Mouse (Mus musculus) gastrocnemius, postnatal 25 days (tissue): ENCODE results near the gene Farsa. TPM values are rescaled to one million over a fixed set of nuclear protein-coding genes. Genes with fewer than 3 reads are reported as not detected.
"Not testable (repeated sequence)": the region's sequence is repeated elsewhere in the genome, so short reads cannot be mapped to it uniquely, and the experiment has no call there.

ENCODE experiments used
- DNase-seq: peaks from one replicate; pipeline ENCODE4 v3.0.0; 2022
- long read RNA-seq, 2 experiments: library from polyadenylated mRNA; stranded (forward); transcript quantifications; one replicate each; pipeline ENCODE4 v2.0.0; 2021
- total RNA-seq, 2 experiments: library from RNA; stranded (reverse); gene quantifications; 1 replicate in 1 of 2; 2 replicates in 1 of 2; pipeline ENCODE4 v1.2.3; 2021

Gene Farsa
- 10 to 100 TPM; 21.2 to 24.2 TPM for total RNA-seq
- long read RNA-seq, experiment 1, transcript Farsa-201 (13 exons, 1,826 nt): major isoform, 28 of 38 reads
- long read RNA-seq, experiment 1, partial matches to known transcripts: 2 of 38 reads
- long read RNA-seq, experiment 1, other reads (novel, unspliced or antisense): 8 of 38 reads
- long read RNA-seq, experiment 2, transcript Farsa-201 (13 exons, 1,826 nt): major isoform, 30 of 39 reads
- long read RNA-seq, experiment 2, partial matches to known transcripts: 2 of 39 reads
- long read RNA-seq, experiment 2, other reads (novel, unspliced or antisense): 5 of 39 reads

- DNase-seq: peak; percentile 87
Observed at GRCm38 (mm10) chr8:84856864-84857441, at the start of gene Farsa. Gene Farsa, plus strand, starts transcription at chr8:84856989.

DNA sequence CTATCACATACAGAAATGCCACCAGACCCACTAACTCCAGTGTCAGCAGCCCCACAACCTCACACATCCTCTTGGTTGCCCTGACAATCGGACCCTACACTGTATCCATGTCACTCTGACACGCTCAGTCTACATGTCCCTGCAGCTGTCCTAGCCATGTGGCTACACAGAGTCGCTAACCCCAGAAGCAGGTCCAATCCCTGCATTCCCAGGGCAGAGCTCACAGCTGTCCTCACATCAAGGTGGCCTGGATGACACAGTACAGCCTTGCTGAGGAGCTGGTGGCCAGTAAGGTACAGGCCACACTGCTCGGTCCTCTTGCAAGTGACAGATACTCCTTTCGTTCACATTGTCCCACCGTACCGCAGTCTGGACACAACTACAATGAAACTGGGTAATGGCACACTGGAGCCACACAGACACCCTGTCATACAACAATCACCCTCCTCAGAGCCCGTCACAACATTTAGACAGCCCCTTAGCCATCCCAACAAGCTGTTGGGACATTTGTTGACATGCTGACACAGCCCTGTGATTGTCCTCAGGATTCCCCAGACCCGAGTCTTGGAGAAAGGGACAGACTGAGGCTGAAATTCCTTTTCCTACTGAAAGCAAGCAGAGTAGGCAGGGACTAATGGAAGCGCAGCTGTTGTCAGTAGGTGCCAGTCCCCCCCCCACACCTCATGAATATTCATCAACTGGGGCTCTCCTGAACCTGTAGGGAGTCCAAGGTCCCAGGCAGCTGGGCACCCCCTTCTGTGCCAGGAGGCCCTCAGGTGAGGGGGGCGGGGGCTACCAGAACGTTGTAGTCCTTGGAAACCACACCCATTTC, 47.5 kb upstream of the Farsa start:
- DNase-seq: no peak

DNA sequence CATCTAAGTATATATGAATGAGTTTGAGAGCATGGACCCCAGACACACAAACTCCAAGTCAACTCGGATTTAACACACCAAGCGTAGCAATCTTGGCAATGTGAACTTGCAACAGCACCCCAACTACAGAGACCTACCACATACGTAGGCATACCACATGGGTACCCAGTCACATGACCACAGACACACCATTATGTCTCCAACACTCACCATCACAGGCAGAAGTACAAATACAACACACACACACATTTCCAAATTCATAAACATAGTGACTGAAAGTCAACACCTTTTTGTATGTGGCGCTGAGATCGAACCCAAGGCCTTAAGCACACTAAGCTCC, 46.9 kb upstream of the Farsa start:
- DNase-seq: no peak

- DNase-seq: peak; percentile 84
Observed at GRCm38 (mm10) chr8:84810896-84811295, 45.9 kb upstream of the Farsa start.

GRCm38 (mm10) chr8:84811303-84811702, 45.5 kb upstream of the Farsa start:
- no peak for DNase-seq

- DNase-seq: peak; percentile 55
Observed at GRCm38 (mm10) chr8:84813059-84813458, 43.7 kb upstream of the Farsa start.

DNA sequence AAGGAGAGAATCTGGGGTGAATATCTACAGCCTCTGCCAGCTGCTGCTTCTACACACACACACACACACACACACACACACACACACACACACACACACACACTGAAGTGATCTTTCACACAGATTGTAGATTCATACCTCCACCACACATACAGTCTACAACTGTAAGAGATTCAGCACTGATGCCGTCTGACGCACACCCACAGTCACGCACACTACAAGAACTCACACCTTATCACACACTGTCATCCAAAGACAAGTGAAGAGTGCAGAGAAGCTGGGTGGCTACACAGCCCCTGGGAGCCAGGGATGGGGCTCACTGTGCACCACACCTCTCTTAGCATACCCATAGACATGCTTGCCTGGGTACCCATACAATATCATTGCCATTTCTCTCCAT, 43.0 kb upstream of the Farsa start:
- no peak for DNase-seq

DNA sequence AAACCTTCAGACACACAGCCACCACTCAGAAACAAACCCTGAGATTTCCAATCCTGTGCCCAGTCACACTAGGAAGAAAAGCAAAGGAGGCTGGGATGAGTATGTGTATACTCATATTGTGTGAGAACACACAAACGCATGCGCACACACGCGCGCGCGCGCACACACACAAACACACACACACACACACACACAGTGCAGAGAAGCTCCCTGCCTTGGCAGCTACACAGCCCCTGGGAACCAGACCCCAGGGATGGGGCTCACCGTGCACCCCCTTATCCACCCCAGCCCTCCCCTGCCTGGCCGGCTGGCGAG, 42.6 kb upstream of the Farsa start:
- DNase-seq: no peak

DNA sequence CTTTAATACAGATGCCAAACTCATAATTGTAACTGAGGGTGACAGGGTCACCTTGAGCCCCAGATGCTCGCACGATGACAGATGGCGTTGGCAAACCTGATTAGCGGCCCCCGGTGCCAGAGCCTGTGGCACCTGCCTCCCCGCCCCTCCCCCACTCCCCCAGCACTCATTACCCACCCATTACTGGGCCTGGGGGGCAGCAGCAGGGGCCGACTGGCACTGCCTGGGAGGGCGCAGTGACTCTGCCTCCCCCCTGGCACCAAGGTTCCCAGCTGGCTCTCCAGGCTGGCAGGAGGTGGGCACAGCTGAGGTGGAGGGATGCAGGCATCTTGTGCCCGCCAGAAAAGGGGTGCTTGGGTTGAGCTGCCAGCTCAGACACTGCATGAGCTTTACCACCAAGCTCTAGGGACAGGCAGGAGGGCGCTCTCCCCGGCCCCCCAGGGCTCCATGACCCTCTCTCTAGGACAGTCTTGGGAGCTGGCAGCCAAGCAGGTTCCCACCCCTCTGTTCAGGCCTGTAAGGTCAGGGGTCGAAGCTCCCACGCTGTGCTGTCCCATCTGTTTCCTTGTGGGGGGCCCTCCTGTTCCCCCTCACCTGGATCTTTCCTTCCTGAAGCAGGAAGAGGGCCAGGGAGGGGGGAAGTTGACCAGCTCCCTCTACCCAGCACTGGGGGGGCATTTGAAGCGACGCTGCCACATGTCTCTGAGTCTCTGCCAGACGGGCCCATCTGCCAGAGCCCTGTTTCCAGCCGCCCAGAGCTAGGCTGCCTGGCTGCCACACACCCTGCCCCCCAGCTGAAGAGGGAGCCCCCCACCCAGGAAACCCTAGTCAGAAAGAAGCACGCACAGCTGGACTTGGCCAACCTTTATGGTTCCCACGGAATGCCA, 42.0 kb upstream of the Farsa start:
- DNase-seq: peak; percentile 57

DNA sequence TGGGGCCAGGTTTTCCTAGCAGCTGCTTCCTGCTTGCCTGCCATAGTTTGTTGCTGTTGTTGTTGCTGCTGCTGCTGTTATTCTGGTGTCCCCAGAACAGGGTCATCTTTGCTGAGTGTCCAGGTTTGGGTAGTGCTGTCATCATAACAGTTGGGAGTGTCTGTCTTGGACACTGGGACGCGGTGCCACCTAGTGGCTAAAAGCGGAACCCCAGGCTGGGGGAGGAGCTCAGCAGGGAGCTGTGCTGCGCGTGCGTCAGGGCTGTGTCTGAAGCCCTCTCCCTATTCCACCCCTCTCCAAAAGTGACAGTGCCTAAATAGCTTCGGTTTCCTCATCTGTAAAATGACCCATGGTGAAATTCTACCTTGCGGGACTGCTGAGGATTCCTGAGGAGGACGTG, 41.2 kb upstream of the Farsa start:
- peak; percentile 93 for DNase-seq

GRCm38 (mm10) chr8:84816117-84816516, 40.7 kb upstream of the Farsa start:
- DNase-seq: peak; percentile 22

DNA sequence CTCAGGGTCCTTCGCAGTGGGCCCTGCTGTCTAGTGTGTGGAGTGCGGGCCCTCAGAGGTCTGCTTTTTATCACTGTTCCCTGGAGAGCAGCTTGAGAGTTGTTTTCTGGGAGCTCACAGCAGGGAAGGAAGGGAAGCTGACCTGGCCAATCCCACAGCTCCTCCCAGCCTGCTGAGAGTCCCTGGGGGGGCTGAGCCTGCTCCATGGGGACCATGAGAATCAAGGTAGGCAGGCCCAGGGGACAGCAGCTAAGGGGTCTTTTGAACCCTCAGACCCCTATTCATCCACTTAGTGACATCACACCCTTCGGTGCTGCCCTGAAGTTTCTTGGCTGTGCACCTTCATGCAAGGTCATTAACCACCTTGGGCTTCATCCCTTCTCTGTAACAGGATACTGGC, 34.1 kb upstream of the Farsa start, which contains the start of gene Dand5:
TSS of gene Dand5 (minus strand) at position 101 of the 400 bp plus-strand sequence.
- no peak for DNase-seq

DNA sequence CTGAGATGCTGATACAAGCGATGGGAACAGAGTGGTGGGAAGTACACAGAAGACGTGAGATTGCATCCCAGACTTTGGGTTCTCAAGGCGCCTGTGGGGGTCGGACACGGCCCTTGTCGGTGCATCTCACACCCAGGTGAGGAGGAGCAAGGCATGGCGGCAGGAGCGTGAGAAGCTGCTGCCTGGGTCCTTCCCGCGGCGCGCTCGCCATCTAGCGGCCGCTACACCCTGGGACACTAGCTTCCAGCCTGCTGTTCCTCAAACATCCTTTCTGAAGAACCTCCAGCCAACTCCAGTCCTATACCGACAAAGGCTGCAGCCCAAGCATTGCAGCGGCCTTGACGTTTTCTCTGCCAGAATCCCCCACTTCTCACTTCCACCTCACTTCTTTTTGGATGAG, 33.1 kb upstream of the Farsa start:
- DNase-seq: peak; percentile 53

DNA sequence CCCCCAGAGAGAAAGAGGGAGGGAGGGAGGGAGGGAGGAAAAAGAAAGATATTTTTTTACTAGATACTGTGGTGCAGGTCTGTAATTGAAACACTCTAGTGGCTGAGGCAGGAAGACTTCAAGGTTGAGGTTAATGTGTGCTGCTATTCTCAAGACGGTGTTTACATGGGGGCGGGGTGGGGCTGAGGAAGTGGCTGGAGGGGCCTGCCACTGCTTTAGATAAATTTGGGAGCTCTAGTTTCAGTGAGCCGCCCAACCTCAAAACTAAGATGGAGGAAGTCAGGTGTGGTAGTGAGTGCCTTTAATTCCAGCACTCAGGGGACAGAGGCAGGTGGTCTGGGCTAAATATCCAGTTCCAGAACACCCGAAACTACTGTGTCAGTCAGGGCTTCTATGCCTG, 31.2 kb upstream of the Farsa start:
- DNase-seq: no peak

- DNase-seq: not testable (repeated sequence)
Observed at GRCm38 (mm10) chr8:84826518-84826917, 30.3 kb upstream of the Farsa start.

GRCm38 (mm10) chr8:84831490-84831889, 25.3 kb upstream of the Farsa start, which contains the start of gene Gadd45gip1:
Gene Gadd45gip1, plus strand, starts transcription at chr8:84831522.
- DNase-seq: peak; percentile 52

GRCm38 (mm10) chr8:84832034-84832717, 24.6 kb upstream of the Farsa start:
- DNase-seq: peak; percentile 80

GRCm38 (mm10) chr8:84832759-84833742, 23.7 kb upstream of the Farsa start:
- no peak for DNase-seq

GRCm38 (mm10) chr8:84834002-84834865, 22.6 kb upstream of the Farsa start:
- DNase-seq: no peak
